18 mouse cellular contexts compared by ENCODE assay signal in the genomic region with DNA sequence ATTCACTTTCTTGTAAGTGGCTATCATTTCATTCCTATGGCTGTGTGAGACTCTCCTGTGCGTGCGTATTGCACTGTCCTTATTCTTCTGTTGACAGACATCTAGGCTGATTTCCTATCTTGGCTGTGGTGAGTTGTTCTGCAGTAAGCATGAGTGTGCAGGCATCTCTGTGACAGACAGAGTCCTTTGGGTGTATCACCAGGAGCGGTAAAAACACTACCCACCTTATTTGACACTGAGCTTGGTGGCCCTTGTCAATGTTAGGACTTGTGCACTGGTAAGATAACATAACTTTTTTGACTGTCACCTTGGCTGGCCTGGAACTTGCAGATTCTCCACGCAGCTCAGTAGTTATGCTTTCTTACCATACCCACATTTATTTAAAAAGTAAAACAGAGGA. TPM values are rescaled to one million over a fixed set of nuclear protein-coding genes. Genes with fewer than 3 reads are reported as not detected.
A peak's percentile ranks its signal among the peaks of the same experiment; 100 is the strongest.
DNase-seq lines count a peak whose midpoint lies in the region; ATAC-seq and TF ChIP-seq lines count a peak whose summit lies in the region.
"Had no signal": no experiment of that assay in that cellular context is flagged by ENCODE, and none has a peak within 500 bp of the region (broad histone marks: within the 10 kb centered on the region; RNA-seq: fewer than 3 reads in every experiment).

No protein-coding gene starts in this region.

- peak overlapping the region; percentile 22; the same call in 1 of the 2 replicates for H3K27ac ChIP-seq in liver, embryonic 11.5 days (ENCODE audit: low read depth, low read length)
- H3K27ac ChIP-seq in liver, embryonic 14.5 days: peak overlapping the region; percentile 63
- H3K27ac ChIP-seq in intestine, embryonic 16.5 days (ENCODE audit: low read length): no peak overlapping the region
- H3K27ac ChIP-seq: embryonic facial prominence, embryonic 10.5 days; forebrain, embryonic 15.5 days; hindbrain, embryonic 15.5 days had no signal

- no peaks in the 10 kb centered on the region for H3K27me3 ChIP-seq in liver, embryonic 11.5 days (replicated peaks; ENCODE audit: control insufficient read depth, insufficient read depth, low read length)
- H3K27me3 ChIP-seq in liver, embryonic 14.5 days (ENCODE audit: control insufficient read depth, insufficient read depth, low read length): no peaks in the 10 kb centered on the region
- no peaks in the 10 kb centered on the region for H3K27me3 ChIP-seq in intestine, embryonic 16.5 days (replicated peaks; ENCODE audit: control insufficient read depth, insufficient read depth, low read length)
- H3K27me3 ChIP-seq: forebrain, embryonic 15.5 days; heart, embryonic 12.5 days; hindbrain, embryonic 15.5 days had no signal

- peaks cover 6% of the 10 kb centered on the region for H3K4me1 ChIP-seq in liver, embryonic 11.5 days (replicated peaks; ENCODE audit: control insufficient read depth, insufficient read depth, low read length)
- peaks cover 10 to 16% of the 10 kb centered on the region in 2 experiments for H3K4me1 ChIP-seq in liver, embryonic 14.5 days (replicated peaks; ENCODE audit: control insufficient read depth in 2 of 2, insufficient read depth in 2 of 2, low read length in 1 of 2)
- no peaks in the 10 kb centered on the region for H3K4me1 ChIP-seq in intestine, embryonic 16.5 days (ENCODE audit: control insufficient read depth, insufficient read depth, low read length)
- H3K4me1 ChIP-seq: embryonic facial prominence, embryonic 10.5 days; forebrain, embryonic 15.5 days; heart, embryonic 12.5 days; hindbrain, embryonic 15.5 days had no signal

- 63% methylated on average over 4 of the region's 4 CpGs for WGBS in liver, embryonic 11.5 days
- WGBS in liver, embryonic 14.5 days (ENCODE audit: insufficient replicate concordance): 29% methylated on average over 4 of the region's 4 CpGs
- WGBS in intestine, embryonic 16.5 days: 93% methylated on average over 4 of the region's 4 CpGs

- TF ChIP-seq EP300 in liver, embryonic 14.5 days (IDR thresholded peaks at IDR 0.05; ENCODE audit: low read depth): peak; percentile 47

- no peak overlapping the region for H3K9ac ChIP-seq in liver, embryonic 11.5 days (ENCODE audit: low read depth, low read length)
- no peak overlapping the region for H3K9ac ChIP-seq in liver, embryonic 14.5 days (replicated peaks)
- H3K9ac ChIP-seq in intestine, embryonic 16.5 days (ENCODE audit: low read depth, low read length): no peak overlapping the region
- H3K9ac ChIP-seq: forebrain, embryonic 15.5 days; heart, embryonic 12.5 days; hindbrain, embryonic 15.5 days had no signal

- no peak for DNase-seq in liver, embryonic 11.5 days (ENCODE audit: low spot score)
- DNase-seq in liver: no peak
- peak in 1 of 3 experiments; percentile 32 for DNase-seq in liver, embryonic 14.5 days (ENCODE audit: low read depth in 3 of 3, low spot score in 3 of 3)
- no peak for DNase-seq in heart, postnatal 10 days
- no peak for DNase-seq in spleen, adult 18-20 months
- DNase-seq: adrenal gland, postnatal 10 days; cerebellum, adult 11 months; cerebellum, adult 9-10 months; cerebellum, postnatal 25 days; gastrocnemius, postnatal 14 days; heart, postnatal 36 days had no signal

- no peak overlapping the region for H3K4me3 ChIP-seq in liver, embryonic 11.5 days (ENCODE audit: low read depth, low read length)
- no peak overlapping the region for H3K4me3 ChIP-seq in liver, embryonic 14.5 days (ENCODE audit: insufficient read depth in 1 of 2, low read depth in 2 of 2, low read length in 2 of 2)
- no peak overlapping the region for H3K4me3 ChIP-seq in intestine, embryonic 16.5 days (ENCODE audit: low read length)
- H3K4me3 ChIP-seq: embryonic facial prominence, embryonic 10.5 days; erythroblast, embryonic 14.5 days; forebrain, embryonic 15.5 days; heart, embryonic 12.5 days; hindbrain, embryonic 15.5 days had no signal

- TF ChIP-seq CTCF in liver, embryonic 14.5 days (IDR thresholded peaks at IDR 0.05; ENCODE audit: low read depth): no peak

- H3K36me3 ChIP-seq in liver, embryonic 11.5 days (ENCODE audit: control insufficient read depth, insufficient read depth, low read length): no peaks in the 10 kb centered on the region; the same call in 1 of the 2 replicates
- no peaks in the 10 kb centered on the region for H3K36me3 ChIP-seq in liver, embryonic 14.5 days (replicated peaks; ENCODE audit: control insufficient read depth, insufficient read depth, low read depth)
- peaks cover 7% of the 10 kb centered on the region; the same call in 1 of the 2 replicates for H3K36me3 ChIP-seq in intestine, embryonic 16.5 days (ENCODE audit: control insufficient read depth, insufficient read depth, low read length)

- ATAC-seq in liver, embryonic 11.5 days (replicated peaks; ENCODE audit: low FRiP score): peak; percentile 75
- ATAC-seq in liver, embryonic 14.5 days (ENCODE audit: insufficient read depth): peak; percentile 75
- ATAC-seq in megakaryocyte progenitor cell, adult 5-6 weeks (replicated peaks; ENCODE audit: poor library complexity): peak; percentile 77
- no peak for ATAC-seq in intestine, embryonic 16.5 days
- ATAC-seq: forebrain, embryonic 15.5 days had no signal

- no peaks in the 10 kb centered on the region for H3K9me3 ChIP-seq in liver, embryonic 11.5 days (ENCODE audit: control insufficient read depth, low read length)
- no peaks in the 10 kb centered on the region for H3K9me3 ChIP-seq in liver, embryonic 14.5 days (ENCODE audit: control insufficient read depth, low read length)
- H3K9me3 ChIP-seq in intestine, embryonic 16.5 days (ENCODE audit: control insufficient read depth, low read length): peaks cover 3% of the 10 kb centered on the region; the same call in 1 of the 2 replicates
- H3K9me3 ChIP-seq: embryonic facial prominence, embryonic 10.5 days; forebrain, embryonic 15.5 days; heart, embryonic 12.5 days; hindbrain, embryonic 15.5 days had no signal

- no peak overlapping the region; the same call in 1 of the 2 replicates for H3K4me2 ChIP-seq in liver, embryonic 11.5 days
- peak overlapping the region; percentile 31 for H3K4me2 ChIP-seq in liver, embryonic 14.5 days (ENCODE audit: low read depth)
- H3K4me2 ChIP-seq in intestine, embryonic 16.5 days (ENCODE audit: low read depth, low read length): no peak overlapping the region
- H3K4me2 ChIP-seq: forebrain, embryonic 15.5 days; heart, embryonic 12.5 days; hindbrain, embryonic 15.5 days had no signal

- intact Hi-C loops in heart, postnatal 10 days (cut with DNase I): loop anchor here (1.0 kb wide), 1 partner anchor 79 kb away; no protein-coding TSS in a partner anchor

RNA-seq across cellular contexts. Expression of a gene that starts 27.5 kb away (rescaled TPM):
- 6.1 and 9.1 TPM in 2 replicates for polyA plus RNA-seq in liver, embryonic 11.5 days (2014; fragmentation: Nextera tagmentation; extraction: Ambion mirVana)
- polyA plus RNA-seq in liver, embryonic 14.5 days (2012; rRNA removed): 4.4 and 4.7 TPM in 2 replicates
- polyA plus RNA-seq in liver, embryonic 14.5 days (2014; fragmentation: Nextera tagmentation; extraction: Ambion mirVana): 4.4 and 4.9 TPM in 2 replicates
- 7.7 and 12.8 TPM in 2 replicates for total RNA-seq in megakaryocyte progenitor cell, adult 5-6 weeks (2015)
- 7.2 and 7.6 TPM in 2 replicates for total RNA-seq in megakaryocyte progenitor cell, adult 5-6 weeks (2017)
- 1 to 10 TPM; 4.3 to 4.8 TPM for total RNA-seq in heart, postnatal 10 days (2021)
- polyA plus RNA-seq in intestine, embryonic 16.5 days (2015; fragmentation: Nextera tagmentation; extraction: Ambion mirVana): 8.1 and 9.5 TPM in 2 replicates

RNA-seq across cellular contexts. Expression of a gene that starts 40.9 kb away (rescaled TPM):
- polyA plus RNA-seq in liver, embryonic 11.5 days (2014; fragmentation: Nextera tagmentation; extraction: Ambion mirVana): 1.3 and 1.5 TPM in 2 replicates
- 2.3 and 2.9 TPM in 2 replicates for polyA plus RNA-seq in liver, embryonic 14.5 days (2012; rRNA removed)
- polyA plus RNA-seq in liver, embryonic 14.5 days (2014; fragmentation: Nextera tagmentation; extraction: Ambion mirVana): 1.1 and 1.6 TPM in 2 replicates
- total RNA-seq in megakaryocyte progenitor cell, adult 5-6 weeks (2015): 2.0 and 4.5 TPM in 2 replicates
- total RNA-seq in megakaryocyte progenitor cell, adult 5-6 weeks (2017): 2.5 and 4.1 TPM in 2 replicates
- total RNA-seq in heart, postnatal 10 days (2021): 1 to 10 TPM; 4.7 to 5.4 TPM
- 3.3 and 3.6 TPM in 2 replicates for polyA plus RNA-seq in intestine, embryonic 16.5 days (2015; fragmentation: Nextera tagmentation; extraction: Ambion mirVana)

RNA-seq across cellular contexts. Expression of a gene that starts 49.3 kb away (rescaled TPM):
- 8.9 and 9.4 TPM in 2 replicates for polyA plus RNA-seq in liver, embryonic 11.5 days (2014; fragmentation: Nextera tagmentation; extraction: Ambion mirVana)
- polyA plus RNA-seq in liver, embryonic 14.5 days (2012; rRNA removed): 8.4 and 12.2 TPM in 2 replicates
- polyA plus RNA-seq in liver, embryonic 14.5 days (2014; fragmentation: Nextera tagmentation; extraction: Ambion mirVana): 11.7 and 12.6 TPM in 2 replicates
- 20.1 and 21.1 TPM in 2 replicates for total RNA-seq in megakaryocyte progenitor cell, adult 5-6 weeks (2015)
- total RNA-seq in megakaryocyte progenitor cell, adult 5-6 weeks (2017): 36.8 and 39.1 TPM in 2 replicates
- 10 to 100 TPM; 45.1 to 53.5 TPM for total RNA-seq in heart, postnatal 10 days (2021)
- 10.6 and 12.4 TPM in 2 replicates for polyA plus RNA-seq in intestine, embryonic 16.5 days (2015; fragmentation: Nextera tagmentation; extraction: Ambion mirVana)
